Mouse (Mus musculus): ENCODE data around the gene Uba5. TPM values are rescaled to one million over a fixed set of nuclear protein-coding genes. Genes with fewer than 3 reads are reported as not detected.
A peak's percentile ranks its signal among the peaks of the same experiment; 100 is the strongest.

Gene Uba5
- polyA plus RNA-seq (2014; fragmentation: Nextera tagmentation; extraction: Ambion mirVana) = 63.9 and 64.0 TPM in 2 replicates

GRCm38 (mm10) chr9:104062430-104063243 is at the start of gene Uba5:
Gene Uba5 (minus strand): TSS chr9:104063134.
- peak within 1 kb of the TSS; percentile 96 for H3K4me3 ChIP-seq (ENCODE audit: low read depth, low read length)
- ATAC-seq (ENCODE audit: insufficient number of reproducible peaks, low FRiP score, low TSS enrichment, low read depth) (peak; percentile 67; the same call in 1 of the 2 replicates), DNase-seq (ENCODE audit: low spot score) (peak; percentile 75)
- under 1% methylated on average over 56 of the region's 59 CpGs for WGBS
- peak within 1 kb of the TSS; percentile 88 for H3K4me2 ChIP-seq (ENCODE audit: low read depth, severe bottlenecking)
- peak within 1 kb of the TSS; percentile 59 for H3K9ac ChIP-seq (ENCODE audit: low read length)
- peaks cover 7% of the 10 kb centered on the region; the same call in 1 of the 2 replicates for H3K4me1 ChIP-seq (ENCODE audit: control insufficient read depth, insufficient read depth, low read length)
- no peak within 1 kb of the TSS; the same call in 1 of the 2 replicates for H3K27ac ChIP-seq (replicated peaks; ENCODE audit: low read depth, low read length)
- H3K36me3 ChIP-seq (ENCODE audit: control insufficient read depth, insufficient read depth, low read length) = peaks cover 3% of the 10 kb centered on the region; the same call in 1 of the 2 replicates
- no peaks in the 10 kb centered on the region for H3K9me3 ChIP-seq (ENCODE audit: control insufficient read depth, low read length)
- H3K27me3 ChIP-seq (ENCODE audit: control insufficient read depth, insufficient read depth, low read length) = no peaks in the 10 kb centered on the region

DNA sequence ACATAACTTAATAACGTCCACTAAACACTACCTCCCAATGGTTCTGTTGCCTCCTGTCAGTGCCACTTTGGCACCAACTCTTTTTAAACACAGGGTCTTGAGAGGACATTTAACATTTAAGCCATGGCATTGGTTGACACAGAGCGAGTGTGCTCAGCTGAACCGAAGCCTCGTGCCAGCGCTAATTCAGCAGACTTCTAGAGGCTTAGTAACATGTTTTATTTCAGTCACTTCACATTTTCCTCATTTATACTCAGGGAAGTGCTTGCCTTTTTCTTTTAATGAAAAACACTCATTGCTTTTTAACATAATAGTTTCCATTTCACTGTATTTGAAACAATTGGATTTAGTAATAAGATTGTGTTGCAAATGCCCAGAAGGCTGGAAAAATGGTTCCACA is 46.2 kb upstream of the Uba5 start:
- Histone ChIP-seq H3K9me3 (ENCODE audit: control insufficient read depth, low read length) (no peaks in the 10 kb centered on the region), H3K4me2 (ENCODE audit: low read depth, severe bottlenecking) (no peak overlapping the region), H3K4me1 (ENCODE audit: control insufficient read depth, insufficient read depth, low read length) (no peaks in the 10 kb centered on the region), H3K27ac (replicated peaks; ENCODE audit: low read depth, low read length) (no peak overlapping the region), H3K27me3 (ENCODE audit: control insufficient read depth, insufficient read depth, low read length) (no peaks in the 10 kb centered on the region), H3K9ac (ENCODE audit: low read length) (no peak overlapping the region), H3K4me3 (ENCODE audit: low read depth, low read length) (no peak overlapping the region), H3K36me3 (ENCODE audit: control insufficient read depth, insufficient read depth, low read length) (no peaks in the 10 kb centered on the region)
- ATAC-seq (ENCODE audit: insufficient number of reproducible peaks, low FRiP score, low TSS enrichment, low read depth) (no peak), DNase-seq (ENCODE audit: low spot score) (no peak)
- WGBS = 90% methylated on average over 5 of the region's 5 CpGs

GRCm38 (mm10) chr9:104108571-104109143 is 45.7 kb upstream of the Uba5 start:
- H3K4me1 ChIP-seq (ENCODE audit: control insufficient read depth, insufficient read depth, low read length) = no peaks in the 10 kb centered on the region
- no peaks in the 10 kb centered on the region for H3K27me3 ChIP-seq (ENCODE audit: control insufficient read depth, insufficient read depth, low read length)
- ATAC-seq (ENCODE audit: insufficient number of reproducible peaks, low FRiP score, low TSS enrichment, low read depth) (no peak), DNase-seq (ENCODE audit: low spot score) (no peak)
- no peak overlapping the region for H3K4me3 ChIP-seq (ENCODE audit: low read depth, low read length)
- WGBS = 69% methylated on average over 2 of the region's 2 CpGs
- H3K9me3 ChIP-seq (ENCODE audit: control insufficient read depth, low read length) = no peaks in the 10 kb centered on the region
- no peak overlapping the region for H3K9ac ChIP-seq (ENCODE audit: low read length)
- H3K27ac ChIP-seq (replicated peaks; ENCODE audit: low read depth, low read length) = no peak overlapping the region
- no peaks in the 10 kb centered on the region for H3K36me3 ChIP-seq (ENCODE audit: control insufficient read depth, insufficient read depth, low read length)
- H3K4me2 ChIP-seq (ENCODE audit: low read depth, severe bottlenecking) = no peak overlapping the region

DNA sequence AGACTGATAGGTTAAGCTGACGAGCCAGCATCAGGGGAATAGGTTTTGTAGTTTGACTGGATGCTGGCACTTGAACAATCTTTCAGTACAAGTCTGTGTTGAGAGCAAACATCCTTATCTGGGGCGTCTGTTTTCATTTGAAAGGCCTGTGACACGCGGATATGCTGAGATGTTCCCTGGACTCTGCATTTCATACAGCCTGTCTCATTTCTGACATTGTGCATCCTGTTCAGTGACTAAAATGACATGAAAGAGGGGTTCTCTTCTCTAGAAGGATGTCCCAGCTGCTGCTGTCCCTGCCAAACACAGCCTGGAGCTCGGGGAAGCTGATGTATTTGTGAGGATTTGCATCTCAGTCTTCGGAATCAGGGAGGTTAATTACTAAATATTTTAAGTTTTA is 44.5 kb upstream of the Uba5 start:
- ATAC-seq (ENCODE audit: insufficient number of reproducible peaks, low FRiP score, low TSS enrichment, low read depth) (no peak), DNase-seq (ENCODE audit: low spot score) (no peak)
- no peaks in the 10 kb centered on the region for H3K36me3 ChIP-seq (ENCODE audit: control insufficient read depth, insufficient read depth, low read length)
- H3K4me2 ChIP-seq (ENCODE audit: low read depth, severe bottlenecking) = no peak overlapping the region
- 84% methylated on average over 6 of the region's 6 CpGs for WGBS
- H3K4me1 ChIP-seq (ENCODE audit: control insufficient read depth, insufficient read depth, low read length) = no peaks in the 10 kb centered on the region
- H3K4me3 ChIP-seq (ENCODE audit: low read depth, low read length) = no peak overlapping the region
- H3K27me3 ChIP-seq (ENCODE audit: control insufficient read depth, insufficient read depth, low read length) = no peaks in the 10 kb centered on the region
- no peak overlapping the region for H3K9ac ChIP-seq (ENCODE audit: low read length)
- no peak overlapping the region for H3K27ac ChIP-seq (replicated peaks; ENCODE audit: low read depth, low read length)
- H3K9me3 ChIP-seq (ENCODE audit: control insufficient read depth, low read length) = no peaks in the 10 kb centered on the region

DNA sequence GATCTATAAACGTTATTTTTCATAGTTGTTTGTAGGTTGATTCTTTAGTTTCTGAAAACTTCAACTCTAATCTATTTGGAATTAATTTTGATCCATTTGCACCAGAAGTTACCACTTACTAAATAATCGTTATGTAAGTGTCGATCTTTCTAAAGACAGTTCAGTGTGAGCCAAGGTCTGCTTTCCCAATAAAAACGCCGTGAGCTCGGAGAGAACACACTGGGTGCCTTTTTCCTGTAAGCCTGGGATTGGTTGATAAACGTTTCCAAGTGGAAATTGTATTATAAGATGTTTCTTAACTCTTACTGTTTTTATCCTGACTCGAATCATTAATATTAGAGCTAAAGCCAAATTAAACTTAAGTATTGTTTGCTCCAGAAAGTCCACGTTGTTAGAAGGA is 44.0 kb upstream of the Uba5 start:
- ATAC-seq (ENCODE audit: insufficient number of reproducible peaks, low FRiP score, low TSS enrichment, low read depth) (no peak), DNase-seq (ENCODE audit: low spot score) (no peak)
- no peak overlapping the region for H3K9ac ChIP-seq (ENCODE audit: low read length)
- no peaks in the 10 kb centered on the region for H3K9me3 ChIP-seq (ENCODE audit: control insufficient read depth, low read length)
- no peaks in the 10 kb centered on the region for H3K27me3 ChIP-seq (ENCODE audit: control insufficient read depth, insufficient read depth, low read length)
- no peak overlapping the region for H3K4me3 ChIP-seq (ENCODE audit: low read depth, low read length)
- H3K4me2 ChIP-seq (ENCODE audit: low read depth, severe bottlenecking) = no peak overlapping the region
- 82% methylated on average over 9 of the region's 9 CpGs for WGBS
- no peaks in the 10 kb centered on the region for H3K4me1 ChIP-seq (ENCODE audit: control insufficient read depth, insufficient read depth, low read length)
- no peaks in the 10 kb centered on the region for H3K36me3 ChIP-seq (ENCODE audit: control insufficient read depth, insufficient read depth, low read length)
- H3K27ac ChIP-seq (replicated peaks; ENCODE audit: low read depth, low read length) = no peak overlapping the region

- Histone ChIP-seq H3K9me3 (ENCODE audit: control insufficient read depth, low read length) (no peaks in the 10 kb centered on the region), H3K4me1 (ENCODE audit: control insufficient read depth, insufficient read depth, low read length) (no peaks in the 10 kb centered on the region), H3K9ac (ENCODE audit: low read length) (no peak overlapping the region), H3K4me3 (ENCODE audit: low read depth, low read length) (no peak overlapping the region), H3K27me3 (ENCODE audit: control insufficient read depth, insufficient read depth, low read length) (no peaks in the 10 kb centered on the region), H3K4me2 (ENCODE audit: low read depth, severe bottlenecking) (no peak overlapping the region), H3K27ac (replicated peaks; ENCODE audit: low read depth, low read length) (no peak overlapping the region), H3K36me3 (ENCODE audit: control insufficient read depth, insufficient read depth, low read length) (no peaks in the 10 kb centered on the region)
- 88% methylated on average over 2 of the region's 2 CpGs for WGBS
- no peak for ATAC-seq (ENCODE audit: insufficient number of reproducible peaks, low FRiP score, low TSS enrichment, low read depth)
- DNase-seq (ENCODE audit: low spot score) = no peak
These were observed 42.1 kb upstream of the Uba5 start for GRCm38 (mm10) chr9:104104986-104105385.

GRCm38 (mm10) chr9:104102901-104103300 is 40.0 kb upstream of the Uba5 start:
- Histone ChIP-seq H3K4me2 (ENCODE audit: low read depth, severe bottlenecking) (no peak overlapping the region), H3K9ac (ENCODE audit: low read length) (no peak overlapping the region), H3K9me3 (ENCODE audit: control insufficient read depth, low read length) (no peaks in the 10 kb centered on the region), H3K27ac (replicated peaks; ENCODE audit: low read depth, low read length) (no peak overlapping the region), H3K4me1 (ENCODE audit: control insufficient read depth, insufficient read depth, low read length) (no peaks in the 10 kb centered on the region), H3K36me3 (ENCODE audit: control insufficient read depth, insufficient read depth, low read length) (no peaks in the 10 kb centered on the region), H3K27me3 (ENCODE audit: control insufficient read depth, insufficient read depth, low read length) (no peaks in the 10 kb centered on the region), H3K4me3 (ENCODE audit: low read depth, low read length) (no peak overlapping the region)
- DNase-seq (ENCODE audit: low spot score) (no peak), ATAC-seq (ENCODE audit: insufficient number of reproducible peaks, low FRiP score, low TSS enrichment, low read depth) (no peak)
- WGBS = 64% methylated on average over 2 of the region's 2 CpGs

DNA sequence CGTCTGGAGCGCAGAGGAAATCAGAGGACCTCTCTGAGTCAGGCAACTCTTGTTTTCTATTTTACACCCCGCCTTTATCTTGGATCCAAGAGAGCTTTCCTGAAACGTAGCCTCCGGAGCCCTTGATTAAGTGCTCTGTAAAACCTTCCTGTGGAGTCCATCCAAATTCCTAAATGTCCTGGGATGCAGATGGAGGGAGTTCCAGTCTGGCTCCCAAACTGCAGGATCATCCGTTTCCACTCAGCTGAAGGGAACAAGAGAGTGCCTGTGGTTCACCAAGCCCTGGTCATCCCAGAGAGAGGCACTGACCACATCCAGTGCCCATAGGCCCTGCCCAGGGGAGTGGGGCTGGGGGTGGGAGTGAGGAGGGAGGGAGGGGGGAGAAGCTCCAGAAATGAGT is 39.4 kb upstream of the Uba5 start:
- DNase-seq (ENCODE audit: low spot score) (no peak), ATAC-seq (ENCODE audit: insufficient number of reproducible peaks, low FRiP score, low TSS enrichment, low read depth) (no peak)
- no peaks in the 10 kb centered on the region for H3K36me3 ChIP-seq (ENCODE audit: control insufficient read depth, insufficient read depth, low read length)
- no peak overlapping the region for H3K27ac ChIP-seq (replicated peaks; ENCODE audit: low read depth, low read length)
- 43% methylated on average over 6 of the region's 6 CpGs for WGBS
- H3K9ac ChIP-seq (ENCODE audit: low read length) = no peak overlapping the region
- H3K4me1 ChIP-seq (ENCODE audit: control insufficient read depth, insufficient read depth, low read length) = no peaks in the 10 kb centered on the region
- no peak overlapping the region for H3K4me2 ChIP-seq (ENCODE audit: low read depth, severe bottlenecking)
- H3K4me3 ChIP-seq (ENCODE audit: low read depth, low read length) = no peak overlapping the region
- H3K27me3 ChIP-seq (ENCODE audit: control insufficient read depth, insufficient read depth, low read length) = no peaks in the 10 kb centered on the region
- no peaks in the 10 kb centered on the region for H3K9me3 ChIP-seq (ENCODE audit: control insufficient read depth, low read length)

Data from limb, embryonic 11.5 days (tissue).